Mouse (Mus musculus) spleen, postnatal 14 days (tissue): Measurements from ENCODE around the gene Ly6g5c.

ENCODE experiments used
- DNase-seq, 2 experiments: peaks; one replicate each; pipeline ENCODE4 v3.0.0; 2021 to 2022; ENCODE audit warnings: low spot score in 2 of 2

Ly6g5c gene

DNA sequence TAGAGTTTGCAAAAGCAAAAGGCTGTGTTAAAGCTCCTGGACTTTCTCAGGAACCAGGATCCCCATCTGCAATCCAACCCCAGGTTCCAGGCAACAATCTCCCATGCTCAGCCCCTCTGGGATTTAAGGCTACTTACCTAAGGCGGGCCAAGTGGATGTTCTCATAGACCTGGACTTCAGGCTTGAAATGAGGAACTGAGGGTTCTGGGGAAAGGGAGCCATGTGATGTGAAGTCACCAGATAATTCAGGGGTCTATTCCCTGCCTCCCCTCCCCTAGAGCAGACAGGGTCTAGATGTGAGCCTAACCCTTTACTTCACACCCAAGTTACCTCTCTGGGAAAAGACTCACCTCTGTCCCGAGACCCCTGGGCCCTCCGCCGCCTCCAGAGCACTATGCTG lies 27.4 kb upstream of the Ly6g5c start:
- DNase-seq = no peak

DNA sequence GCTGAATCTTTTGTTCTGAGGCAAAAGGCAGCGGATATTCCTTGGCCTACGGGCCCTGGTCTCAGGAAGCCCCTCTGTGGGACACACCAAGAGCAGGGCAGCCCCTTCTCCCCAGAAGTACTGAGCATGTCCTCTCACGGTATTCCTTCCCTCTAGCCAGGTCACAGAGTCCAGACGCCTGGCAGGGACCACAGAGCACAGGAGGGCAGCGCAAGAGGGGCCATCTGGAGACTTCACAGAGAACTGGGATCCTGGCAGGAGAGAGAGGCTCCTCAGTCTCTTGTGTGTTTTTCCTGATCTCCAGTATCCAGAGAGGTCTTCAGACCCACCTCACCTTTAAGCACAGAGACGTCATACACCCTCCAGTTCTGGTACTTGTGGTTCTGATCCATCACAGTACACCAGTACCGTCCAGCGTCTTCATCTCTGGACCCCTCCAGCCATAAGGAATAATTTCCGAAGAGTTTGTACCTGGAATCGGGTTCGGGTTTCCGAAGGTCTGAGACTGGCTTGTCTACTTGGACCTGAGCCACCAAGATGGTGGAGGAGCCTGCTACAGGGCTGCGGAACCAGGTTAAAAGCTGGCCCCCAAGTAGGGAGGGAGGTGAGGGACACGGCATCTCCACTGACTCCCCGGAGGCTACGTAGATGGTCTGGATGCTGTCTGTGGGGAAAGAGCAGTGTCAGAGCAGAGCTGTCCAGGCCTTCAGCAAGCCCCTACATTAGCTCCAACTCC lies 25.1 kb upstream of the Ly6g5c start:
- DNase-seq = no peak

DNA sequence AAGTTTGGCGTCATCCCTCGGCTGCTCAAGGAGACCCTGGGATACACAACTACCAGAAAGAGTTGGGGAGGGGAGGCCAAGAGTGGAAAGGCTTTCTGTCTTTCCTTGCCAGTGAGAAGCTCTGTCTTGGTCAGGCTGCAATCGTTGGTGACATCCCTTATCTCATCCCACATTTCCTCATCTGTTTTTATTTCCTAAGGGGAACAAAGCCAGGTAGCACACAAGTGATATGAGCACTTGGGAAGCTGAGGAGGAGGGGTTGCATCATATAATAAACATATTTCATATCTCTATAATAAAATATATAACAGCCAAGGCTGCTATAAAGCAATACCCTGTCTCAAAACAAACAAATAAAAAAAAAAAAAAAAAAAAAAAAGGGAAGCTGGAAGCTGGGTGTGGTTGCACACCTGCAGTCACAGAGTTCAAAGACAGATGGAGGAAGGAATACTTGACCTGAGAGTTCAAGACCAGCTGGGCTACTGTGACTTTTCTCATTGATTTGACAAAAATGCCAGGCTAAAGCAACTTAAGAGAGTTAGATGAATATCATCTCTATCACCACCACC lies 24.1 kb upstream of the Ly6g5c start:
- DNase-seq = no peak

DNA sequence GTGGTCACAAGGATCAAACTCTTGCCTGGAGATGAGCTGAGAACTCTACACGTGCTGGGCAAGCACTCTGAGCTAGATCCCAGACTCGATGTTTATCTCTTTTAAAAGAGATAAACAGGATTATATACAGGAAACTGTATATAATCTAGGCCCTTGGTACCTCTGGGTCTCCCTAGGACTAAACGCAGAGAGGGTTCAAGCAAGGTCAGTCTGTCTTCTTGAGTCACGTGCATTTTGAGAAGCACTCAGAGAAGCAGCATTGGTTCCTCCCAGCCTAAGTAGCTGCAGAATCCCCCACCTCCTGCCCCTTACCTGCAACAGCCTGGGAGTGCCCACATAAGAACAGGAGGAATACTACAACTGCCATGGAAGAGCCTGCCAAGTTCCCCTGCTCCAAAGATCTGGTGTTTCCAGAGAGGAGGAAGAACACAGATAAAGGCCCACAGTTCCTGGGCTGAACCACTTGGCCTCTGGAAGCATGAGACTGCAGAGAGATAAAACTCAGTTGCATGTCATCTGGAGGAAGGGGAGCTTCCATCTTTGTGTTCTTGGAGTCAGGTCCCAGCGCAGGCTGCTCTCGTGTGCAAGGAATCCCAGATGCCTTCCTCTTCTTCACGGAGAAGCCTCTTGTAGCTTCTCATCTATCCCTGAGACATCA lies 22.7 kb upstream of the Ly6g5c start, which contains the start of gene Ly6g6f:
Gene Ly6g6f, minus strand, starts transcription at position 403 of the 658 bp plus-strand sequence.
- DNase-seq = no peak

DNA sequence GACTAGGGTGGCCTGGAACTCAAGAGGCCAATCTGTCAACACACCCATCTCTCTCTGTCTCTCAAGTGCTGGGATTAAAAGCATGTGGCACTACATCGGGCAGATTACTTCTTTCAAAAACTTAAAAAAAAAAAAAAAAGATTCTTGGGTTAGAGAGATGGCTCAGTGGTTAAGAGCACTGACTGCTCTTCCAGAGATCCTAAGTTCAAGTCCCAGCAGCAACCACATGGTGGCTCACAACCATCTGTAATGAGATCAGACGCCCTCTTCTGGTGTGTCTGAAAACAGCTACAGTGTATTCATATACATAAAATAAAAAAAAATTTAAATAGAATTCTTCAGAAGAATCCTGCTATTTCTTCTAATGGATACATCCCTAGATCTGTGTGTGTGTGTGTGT lies 19.9 kb upstream of the Ly6g5c start:
- DNase-seq = no peak

DNA sequence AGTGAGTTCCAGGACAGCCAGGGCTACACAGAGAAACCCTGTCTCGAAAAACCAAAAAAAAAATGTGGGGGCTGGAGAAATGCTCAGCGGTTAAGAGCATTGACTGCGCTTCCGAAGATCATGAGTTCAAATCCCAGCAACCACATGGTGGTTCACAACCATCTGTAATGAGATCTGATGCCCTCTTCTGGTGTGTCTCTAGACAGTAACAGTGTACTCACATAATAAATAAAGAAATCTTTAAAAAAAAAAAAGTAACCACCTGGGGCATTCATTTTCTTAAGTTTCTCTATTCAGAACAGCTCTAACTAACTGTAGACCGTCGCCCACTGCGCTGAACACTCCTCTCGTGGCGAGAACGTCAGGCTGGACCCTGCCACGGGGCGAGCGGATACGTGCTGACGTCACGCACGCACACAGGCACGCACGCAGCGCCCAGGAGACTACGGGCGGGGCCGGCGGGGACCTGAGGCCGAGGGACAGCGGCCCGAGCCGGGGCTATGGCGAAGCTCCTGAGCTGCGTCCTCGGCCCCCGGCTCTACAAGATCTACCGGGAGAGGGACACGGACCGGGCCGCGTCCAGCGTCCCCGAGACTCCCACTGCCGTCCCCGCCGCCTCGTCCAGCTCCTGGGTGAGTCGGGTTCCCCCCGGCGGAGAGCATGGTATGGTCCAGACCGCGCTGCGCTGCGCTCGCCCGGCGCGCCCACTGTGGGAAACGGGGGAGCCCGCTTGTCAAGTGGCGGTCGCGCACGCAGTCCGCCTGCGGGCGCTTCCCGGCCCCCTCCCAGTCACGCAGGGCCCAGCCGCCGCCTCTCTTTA lies 19.0 kb upstream of the Ly6g5c start, which contains the start of gene Abhd16a:
Gene Abhd16a, plus strand, starts transcription at position 439 of the 820 bp plus-strand sequence.
- DNase-seq = peak; percentile 86 to 94

DNA sequence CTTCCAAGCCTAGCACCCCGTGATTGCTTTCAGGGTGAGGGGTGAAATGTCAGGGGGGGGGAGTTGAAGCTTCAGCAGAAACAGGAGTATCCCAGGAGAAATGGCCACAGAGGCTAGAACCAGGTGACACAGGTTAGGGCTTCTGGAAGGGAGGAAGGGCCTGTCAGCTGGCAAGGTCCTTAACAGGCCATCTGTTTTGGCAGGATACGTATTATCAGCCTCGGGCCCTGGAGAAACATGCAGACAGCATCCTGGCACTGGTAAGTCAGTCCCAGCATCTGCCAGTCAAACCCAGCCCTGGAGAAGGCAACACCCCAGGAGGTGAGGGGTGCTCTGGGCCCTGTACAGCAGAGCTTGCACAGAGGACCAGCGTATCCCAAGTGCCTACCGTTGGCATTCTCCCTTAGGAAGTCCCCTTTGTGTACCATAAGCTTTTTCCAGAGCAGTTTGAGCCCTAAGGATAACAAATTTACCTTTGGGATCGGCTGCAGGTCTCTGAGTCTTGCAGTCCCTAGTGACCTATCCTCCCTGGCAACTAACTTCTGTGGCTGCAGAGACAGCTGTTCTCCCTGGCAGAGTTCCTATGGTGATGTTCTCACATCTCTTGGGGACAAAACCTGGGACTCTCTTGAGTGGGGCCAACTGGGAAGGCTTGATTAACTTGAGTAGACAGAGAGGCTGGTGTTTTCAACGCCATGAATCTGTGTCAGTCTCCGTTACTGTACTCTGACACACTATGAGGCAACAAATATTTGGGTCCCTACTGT lies 17.7 kb upstream of the Ly6g5c start:
- DNase-seq = peak; percentile 29 to 33

DNA sequence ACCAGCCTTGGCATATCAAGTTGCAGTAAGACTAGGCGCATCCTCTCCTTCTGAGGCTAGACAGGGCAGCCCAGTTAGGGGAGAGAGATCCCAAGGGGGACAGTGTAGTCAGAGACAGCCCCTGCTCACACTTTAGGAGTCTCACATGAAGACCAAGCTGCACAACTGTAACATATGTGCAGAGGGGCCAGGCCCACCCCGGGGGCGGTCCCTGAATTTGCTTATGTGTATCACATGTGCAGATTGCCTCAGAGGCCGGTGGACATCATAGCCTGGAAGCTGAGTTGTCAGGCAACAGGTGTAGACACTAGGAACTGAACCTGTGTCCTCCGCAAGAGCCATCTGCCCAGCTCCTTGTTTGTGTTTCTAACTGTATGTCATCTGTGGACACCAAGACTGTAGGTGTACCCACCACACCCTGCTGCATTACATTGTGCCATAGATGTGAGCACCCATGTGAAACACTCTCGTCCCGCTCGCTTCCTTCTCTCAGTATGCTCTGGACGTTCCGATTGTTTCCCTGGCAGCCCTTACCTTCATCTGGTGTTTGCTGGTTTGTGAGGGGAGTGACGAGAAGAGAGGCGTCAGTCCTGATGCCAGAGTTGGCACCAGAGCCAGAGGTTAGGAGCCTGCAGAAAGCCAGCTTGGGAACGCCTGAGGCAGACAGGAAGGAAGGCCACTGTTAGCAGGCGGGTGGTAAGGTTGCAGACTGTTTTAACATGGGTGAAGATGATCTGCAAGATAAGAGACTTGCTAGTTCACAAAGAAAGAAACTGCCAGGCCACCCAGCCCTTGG lies 15.5 kb upstream of the Ly6g5c start:
- no peak for DNase-seq

DNA sequence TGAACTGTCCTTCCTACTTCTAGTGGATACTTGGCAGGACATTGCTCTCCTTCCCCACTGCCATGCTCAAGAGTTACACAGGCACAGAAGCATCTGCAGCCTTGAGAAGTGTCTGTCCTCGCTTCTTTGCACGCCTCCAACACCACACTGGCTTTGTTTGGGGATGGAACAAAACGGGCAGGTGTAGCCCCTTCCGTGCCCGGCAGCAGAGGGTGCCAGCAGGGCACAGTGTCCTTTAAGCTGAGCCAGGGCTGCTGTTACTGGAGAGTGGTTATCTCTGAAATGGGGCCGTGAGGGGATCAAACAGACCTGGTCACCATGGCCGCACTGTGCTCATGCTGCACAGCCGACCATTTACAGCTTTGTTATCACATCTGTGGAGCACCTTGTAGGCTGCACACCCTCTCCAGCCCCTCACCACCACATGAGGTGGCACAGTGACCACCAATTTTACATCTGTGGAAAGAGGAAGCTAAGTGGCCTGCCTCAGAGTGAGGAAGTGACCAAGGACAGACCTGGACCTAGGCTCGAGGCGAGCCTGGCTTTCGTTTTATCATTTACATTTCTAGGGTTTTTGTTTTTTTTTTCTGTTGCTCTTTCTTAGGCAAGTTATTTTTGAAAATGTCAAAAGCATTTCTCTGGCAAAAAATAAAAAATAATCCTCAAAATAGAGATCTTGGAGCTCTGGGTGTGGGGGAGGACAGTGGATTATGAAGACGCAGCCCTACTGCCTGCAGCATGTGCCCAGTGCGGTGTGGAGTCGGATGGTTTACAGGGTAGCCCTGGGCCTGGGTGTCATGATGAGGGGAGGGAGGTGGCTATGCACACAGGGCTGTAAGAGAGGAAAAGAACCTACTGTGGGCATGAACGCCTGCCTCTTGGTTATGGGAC lies 13.4 kb upstream of the Ly6g5c start:
- no peak for DNase-seq

DNA sequence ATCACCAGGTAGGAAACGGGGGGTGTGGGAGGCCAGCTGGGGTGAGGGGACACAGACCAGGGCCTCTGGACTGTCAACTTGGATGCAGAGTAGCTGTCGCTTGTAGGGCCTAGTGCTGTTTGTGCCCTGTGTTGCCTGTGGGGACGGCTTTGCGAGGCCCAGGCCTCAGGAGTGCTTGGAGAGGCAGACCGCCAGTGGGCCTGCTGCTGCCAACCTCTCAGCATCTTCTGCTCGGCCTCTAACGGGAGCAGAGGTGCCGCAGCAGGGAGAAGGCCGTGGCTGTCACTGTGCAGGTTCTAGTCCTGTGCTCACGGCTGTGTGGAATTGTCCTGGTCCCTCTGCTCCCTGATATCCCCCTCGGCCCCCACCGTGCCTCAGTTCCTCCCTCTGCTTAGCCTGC lies 11.5 kb upstream of the Ly6g5c start:
- DNase-seq = no peak

DNA sequence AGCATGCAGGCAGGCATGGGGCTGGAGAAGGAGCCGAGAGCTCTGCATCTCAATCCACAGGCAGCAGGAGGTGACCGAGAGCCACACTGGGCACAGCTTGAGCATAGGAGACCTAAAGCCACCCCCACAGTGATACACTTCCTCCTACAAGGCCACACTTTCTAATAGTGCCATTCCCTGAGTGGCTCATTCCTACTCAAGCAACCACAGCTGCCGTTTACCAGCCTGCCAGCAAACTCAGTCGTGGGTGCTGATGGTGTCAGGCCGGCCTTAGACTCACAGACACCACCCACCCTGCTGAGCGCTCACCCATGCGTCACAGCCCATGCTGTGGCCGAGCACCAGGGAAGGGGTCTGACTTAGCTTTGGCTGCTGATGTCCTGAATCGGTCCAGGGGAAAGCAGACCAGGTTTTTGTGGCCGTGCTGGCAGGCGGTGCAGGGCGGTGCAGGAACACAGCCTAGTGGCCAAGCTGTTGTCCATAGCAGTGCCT lies 10.9 kb upstream of the Ly6g5c start:
- DNase-seq = peak in 1 of 2 experiments; percentile 45

DNA sequence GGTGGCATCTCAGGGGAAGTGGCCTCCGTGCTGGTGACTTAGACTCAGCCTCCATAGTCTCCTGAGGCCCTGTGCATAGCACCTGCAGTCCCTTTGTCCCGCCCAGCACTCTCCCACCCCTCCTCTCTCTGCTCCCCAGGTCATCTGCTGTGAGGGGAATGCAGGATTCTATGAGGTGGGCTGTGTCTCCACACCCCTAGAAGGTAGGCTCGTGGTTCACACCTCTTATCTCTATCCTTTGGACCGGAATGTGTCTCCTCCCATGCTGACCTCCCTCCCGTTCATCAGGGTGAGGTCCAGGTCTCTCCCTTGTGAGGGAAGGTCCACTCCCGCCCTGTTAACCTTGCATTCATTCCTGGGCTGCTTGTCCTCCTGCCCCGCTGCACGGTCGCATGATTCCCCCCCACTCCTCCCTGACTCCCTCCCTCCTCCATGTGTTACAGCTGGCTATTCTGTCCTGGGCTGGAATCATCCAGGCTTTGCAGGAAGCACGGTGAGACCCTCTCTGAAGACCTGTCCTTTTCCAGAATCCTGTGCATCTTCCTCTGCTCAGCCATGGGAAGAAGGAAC lies 7.8 kb upstream of the Ly6g5c start:
- no peak for DNase-seq

DNA sequence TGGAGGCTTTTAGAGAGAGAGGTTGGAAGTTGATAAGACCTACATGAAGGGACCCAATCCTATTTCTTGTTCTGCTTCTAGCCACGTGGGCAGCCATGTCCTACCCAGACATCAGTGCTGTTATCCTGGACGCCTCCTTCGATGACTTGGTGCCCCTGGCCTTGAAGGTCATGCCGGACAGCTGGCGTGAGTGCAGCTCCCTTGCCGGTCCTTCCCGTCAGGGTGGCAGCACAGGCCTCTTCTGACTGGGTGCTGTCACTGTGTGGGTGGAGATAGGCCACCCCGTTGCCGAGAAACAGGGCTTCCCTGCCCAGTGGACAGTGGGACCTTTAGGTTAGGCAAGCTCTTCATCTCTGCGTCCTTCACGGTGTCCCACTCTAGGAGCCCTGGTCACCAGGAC lies 6.9 kb upstream of the Ly6g5c start:
- no peak for DNase-seq

DNA sequence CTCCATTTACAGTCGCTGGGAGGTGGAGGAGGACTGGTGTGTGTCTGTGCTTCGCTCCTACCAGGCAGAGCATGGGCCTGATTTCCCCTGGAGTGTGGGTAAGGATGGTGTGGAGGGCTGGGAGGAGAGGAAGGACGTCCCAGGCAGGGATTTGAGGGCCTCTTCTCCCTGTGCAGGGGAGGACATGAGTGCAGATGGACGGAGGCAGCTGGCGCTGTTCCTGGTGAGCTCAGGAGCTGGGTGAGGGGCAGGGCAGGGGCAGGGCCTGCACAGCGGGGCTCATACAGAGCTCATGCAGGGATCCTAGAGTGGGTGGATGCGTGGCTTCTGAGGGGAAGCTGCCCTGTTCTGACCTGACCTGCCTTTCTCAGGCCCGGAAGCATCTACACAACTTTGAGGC lies 5.8 kb upstream of the Ly6g5c start:
- DNase-seq = no peak

DNA sequence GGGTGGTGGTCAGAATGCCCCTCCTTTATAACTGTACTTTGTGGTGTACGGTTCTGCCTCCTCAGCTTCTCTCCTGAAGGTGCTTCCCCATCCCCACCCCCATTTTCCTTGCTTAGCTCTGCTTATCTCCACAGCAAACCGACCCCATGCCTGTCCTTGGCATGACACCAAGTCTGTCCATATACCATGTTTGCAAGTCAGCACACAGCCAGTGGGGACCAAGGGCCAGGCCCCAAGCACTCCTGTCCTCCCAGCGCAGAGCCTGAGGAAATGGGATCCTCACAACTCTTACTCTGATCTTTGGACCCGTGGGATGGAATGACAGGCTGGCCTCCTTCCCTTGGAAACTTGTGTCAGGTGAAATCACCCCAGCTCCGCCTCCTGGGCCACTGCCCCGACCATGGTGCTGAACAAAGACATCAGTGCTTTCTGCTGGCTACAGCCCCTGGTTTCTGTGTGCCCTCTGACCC lies 4.8 kb upstream of the Ly6g5c start:
- no peak for DNase-seq

DNA sequence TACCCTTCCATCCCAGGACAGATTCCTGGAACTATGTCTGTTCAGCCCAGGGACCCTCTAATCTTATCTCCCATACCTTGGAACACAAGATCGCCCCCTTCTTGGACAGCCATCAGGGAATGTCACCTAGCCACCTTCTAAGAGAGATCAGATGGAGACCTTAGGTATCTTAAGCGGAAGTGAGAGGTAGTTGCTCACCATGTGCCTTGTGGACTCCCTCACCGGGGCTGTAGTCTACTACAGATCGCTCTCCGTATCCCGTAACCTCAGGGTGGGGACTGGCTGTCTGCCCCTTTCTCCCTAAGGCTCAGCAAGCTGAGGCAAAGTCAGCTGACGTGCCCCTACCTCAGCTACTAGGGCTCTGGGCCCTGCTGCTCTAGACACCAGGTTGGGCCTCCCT lies 4.0 kb upstream of the Ly6g5c start:
- DNase-seq = no peak

DNA sequence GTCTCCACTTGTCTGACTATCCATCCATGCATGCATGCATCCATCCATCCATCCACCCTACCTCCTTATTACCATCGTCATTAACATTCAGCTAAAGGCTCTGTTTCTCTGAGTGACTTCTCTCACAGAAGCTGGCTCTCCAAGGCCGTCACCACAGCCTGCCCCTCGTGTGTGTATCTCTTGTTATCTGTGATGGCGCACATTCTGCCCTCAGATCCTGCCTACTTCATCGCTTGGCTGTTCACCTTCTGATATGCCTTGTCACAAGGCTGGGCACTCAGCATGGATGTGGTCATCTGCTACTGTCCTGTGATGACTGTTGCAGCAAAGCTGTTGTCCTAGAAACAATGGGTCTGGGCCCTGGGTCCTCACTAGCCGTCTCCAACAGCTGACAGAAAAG lies 3.3 kb upstream of the Ly6g5c start:
- DNase-seq = no peak

DNA sequence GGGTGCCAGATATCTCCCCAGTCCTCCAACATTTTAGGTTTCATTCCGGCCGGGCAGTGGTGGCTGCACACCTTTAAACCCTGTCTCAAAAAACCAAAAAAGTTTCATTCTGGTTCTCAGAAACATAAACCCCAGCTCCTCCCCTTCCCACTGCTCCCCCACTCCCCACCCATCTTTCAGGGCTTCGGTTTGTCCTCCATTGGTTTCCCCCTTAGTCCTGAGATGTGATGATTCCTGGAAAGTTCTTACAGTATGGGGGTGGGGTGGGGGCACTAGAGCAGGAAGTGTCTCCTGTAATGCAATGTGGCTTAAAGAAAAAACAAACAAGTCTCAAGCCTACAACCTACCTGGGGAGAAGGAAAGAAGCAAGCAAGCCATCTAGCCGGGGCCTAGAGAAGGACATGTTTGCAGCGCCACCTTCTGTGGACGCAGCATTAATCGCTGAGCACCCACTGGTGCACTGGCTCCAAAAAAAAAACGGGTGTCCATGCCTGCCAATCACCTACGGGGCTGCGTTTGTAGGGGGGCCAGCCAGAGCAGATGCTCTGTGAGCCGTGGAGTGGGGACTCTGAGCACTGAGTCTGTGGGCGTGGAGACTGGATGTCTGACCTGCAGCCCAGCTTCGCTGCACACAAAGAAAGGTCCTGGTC lies 2.2 kb upstream of the Ly6g5c start:
- DNase-seq = peak in 1 of 2 experiments; percentile 37
